Mouse (Mus musculus): ENCODE measurements at regions not wholly inside any gene's neighbourhood (a gene's known extent, or its start where the extent isn't known, plus 50 kb on each side); places are given as distances from the start of the nearest gene placed in this dataset.
A peak's percentile ranks its signal among the peaks of the same experiment; 100 is the strongest.
"Not testable (repeated sequence)": the region's sequence is repeated elsewhere in the genome, so short reads cannot be mapped to it uniquely, and the experiment has no call there.

- ATAC-seq (replicated peaks; ENCODE audit: poor library complexity): no peak
Measured at GRCm38 (mm10) chr9:9606322-9606721, 367.4 kb upstream of the Arhgap42 start.

GRCm38 (mm10) chr9:9591263-9591662, 352.4 kb upstream of the Arhgap42 start:
- no peak for ATAC-seq (replicated peaks; ENCODE audit: poor library complexity)

GRCm38 (mm10) chr9:9583011-9583605, 344.2 kb upstream of the Arhgap42 start:
- ATAC-seq (replicated peaks; ENCODE audit: poor library complexity): no peak

- no peak for ATAC-seq (replicated peaks; ENCODE audit: poor library complexity)
Measured at GRCm38 (mm10) chr9:9582301-9583010, 343.6 kb upstream of the Arhgap42 start.

- ATAC-seq (replicated peaks; ENCODE audit: poor library complexity): no peak
Measured at GRCm38 (mm10) chr9:9568040-9568649, 329.2 kb upstream of the Arhgap42 start.

GRCm38 (mm10) chr9:9564551-9564950, 325.6 kb upstream of the Arhgap42 start:
- no peak for ATAC-seq (replicated peaks; ENCODE audit: poor library complexity)

GRCm38 (mm10) chr9:9548657-9549056, 309.8 kb upstream of the Arhgap42 start:
- no peak for ATAC-seq (replicated peaks; ENCODE audit: poor library complexity)

- ATAC-seq (replicated peaks; ENCODE audit: poor library complexity): no peak
Measured at GRCm38 (mm10) chr9:9547570-9547969, 308.7 kb upstream of the Arhgap42 start.

- no peak for ATAC-seq (replicated peaks; ENCODE audit: poor library complexity)
Measured at GRCm38 (mm10) chr9:9547121-9547520, 308.2 kb upstream of the Arhgap42 start.

- no peak for ATAC-seq (replicated peaks; ENCODE audit: poor library complexity)
Measured at GRCm38 (mm10) chr9:9500345-9500744, 261.4 kb upstream of the Arhgap42 start.

- ATAC-seq (replicated peaks; ENCODE audit: poor library complexity): no peak
Measured at GRCm38 (mm10) chr9:9493594-9494182, 254.8 kb upstream of the Arhgap42 start.

- ATAC-seq (replicated peaks; ENCODE audit: poor library complexity): no peak
Measured at GRCm38 (mm10) chr9:9477145-9477544, 238.2 kb upstream of the Arhgap42 start.

- no peak for ATAC-seq (replicated peaks; ENCODE audit: poor library complexity)
Measured at GRCm38 (mm10) chr9:9475009-9475744, 236.3 kb upstream of the Arhgap42 start.

GRCm38 (mm10) chr9:9444213-9444612, 205.3 kb upstream of the Arhgap42 start:
- no peak for ATAC-seq (replicated peaks; ENCODE audit: poor library complexity)

GRCm38 (mm10) chr9:9420326-9420725, 181.4 kb upstream of the Arhgap42 start:
- ATAC-seq (replicated peaks; ENCODE audit: poor library complexity): no peak

- ATAC-seq (replicated peaks; ENCODE audit: poor library complexity): peak; percentile 72
Measured at GRCm38 (mm10) chr9:9412460-9413181, 173.7 kb upstream of the Arhgap42 start.

- ATAC-seq (replicated peaks; ENCODE audit: poor library complexity): not testable (repeated sequence)
Measured at GRCm38 (mm10) chr9:9394190-9394589, 155.3 kb upstream of the Arhgap42 start.

- no peak for ATAC-seq (replicated peaks; ENCODE audit: poor library complexity)
Measured at GRCm38 (mm10) chr9:9376650-9377189, 137.8 kb upstream of the Arhgap42 start.

- ATAC-seq (replicated peaks; ENCODE audit: poor library complexity): peak; percentile 88
Measured at GRCm38 (mm10) chr9:9375304-9375904, 136.5 kb upstream of the Arhgap42 start.

- ATAC-seq (replicated peaks; ENCODE audit: poor library complexity): no peak
Measured at GRCm38 (mm10) chr9:9372594-9372993, 133.7 kb upstream of the Arhgap42 start.

Data from megakaryocyte progenitor cell, adult 5-6 weeks (primary cell).